Comparison of ENCODE assay signal across 21 mouse cellular contexts in genomic region chr19:6346661-6347060, GRCm38 (mm10).
"Had no signal": no experiment of that assay in that cellular context is flagged by ENCODE, and none has a peak within 500 bp of the region (broad histone marks: within the 10 kb centered on the region; RNA-seq: fewer than 3 reads in every experiment).

No protein-coding gene starts in this region.

- ATAC-seq: liver, postnatal 0 days; midbrain, embryonic 15.5 days had no signal

- H3K4me3 ChIP-seq: kidney, embryonic 15.5 days; limb, embryonic 12.5 days; limb, embryonic 15.5 days; lung, embryonic 15.5 days; midbrain, embryonic 12.5 days; midbrain, embryonic 15.5 days; neural tube, embryonic 13.5 days; stomach, embryonic 15.5 days had no signal

- H3K27ac ChIP-seq: limb, embryonic 12.5 days; limb, embryonic 15.5 days; liver, embryonic 14.5 days; midbrain, embryonic 12.5 days; midbrain, embryonic 15.5 days; neural tube, embryonic 13.5 days; stomach, embryonic 15.5 days had no signal

- H3K4me2 ChIP-seq: kidney, embryonic 15.5 days; limb, embryonic 12.5 days; limb, embryonic 15.5 days; liver, embryonic 11.5 days; lung, embryonic 15.5 days; midbrain, embryonic 12.5 days; midbrain, embryonic 15.5 days; neural tube, embryonic 13.5 days; stomach, embryonic 15.5 days had no signal

- H3K9me3 ChIP-seq: kidney, embryonic 15.5 days; limb, embryonic 12.5 days; limb, embryonic 15.5 days; lung, embryonic 15.5 days; midbrain, embryonic 12.5 days; midbrain, embryonic 15.5 days; neural tube, embryonic 13.5 days; stomach, embryonic 15.5 days had no signal

- DNase-seq: kidney, adult 2 months; kidney, postnatal 14 days; kidney, postnatal 4 days; layer of hippocampus, postnatal 36 days; left cerebral cortex, postnatal 4 days; liver, postnatal 0 days; lung, postnatal 14 days; retina, postnatal 1 day; right cerebral cortex, postnatal 25 days; spleen, adult 18-20 months; thymus, postnatal 25 days had no signal

- H3K27me3 ChIP-seq: kidney, embryonic 15.5 days; limb, embryonic 12.5 days; limb, embryonic 15.5 days; lung, embryonic 15.5 days; midbrain, embryonic 12.5 days; midbrain, embryonic 15.5 days; neural tube, embryonic 13.5 days; stomach, embryonic 15.5 days had no signal

- H3K9ac ChIP-seq: kidney, embryonic 15.5 days; limb, embryonic 12.5 days; limb, embryonic 15.5 days; liver, embryonic 14.5 days; liver, postnatal 0 days; lung, embryonic 15.5 days; midbrain, embryonic 12.5 days; midbrain, embryonic 15.5 days; neural tube, embryonic 13.5 days; stomach, embryonic 15.5 days had no signal

- H3K4me1 ChIP-seq: midbrain, embryonic 15.5 days had no signal
